Mouse (Mus musculus) left cerebral cortex, postnatal 14 days (tissue): ENCODE measurements at regions not wholly inside any gene's neighbourhood (a gene's known extent, or its start where the extent isn't known, plus 50 kb on each side); places are given as distances from the start of the nearest gene placed in this dataset.

Experiments used
- DNase-seq, 2 experiments: peaks; one replicate each; pipeline ENCODE4 v3.0.0; 2021 to 2022; ENCODE audit warnings: low spot score in 2 of 2, mixed read lengths in 1 of 2
- intact Hi-C: fragments of 180-260 bp; cut with DNase I; formaldehyde crosslinking; loops from one replicate; pipeline ENCODE4 v1.15.1; 2025

DNA sequence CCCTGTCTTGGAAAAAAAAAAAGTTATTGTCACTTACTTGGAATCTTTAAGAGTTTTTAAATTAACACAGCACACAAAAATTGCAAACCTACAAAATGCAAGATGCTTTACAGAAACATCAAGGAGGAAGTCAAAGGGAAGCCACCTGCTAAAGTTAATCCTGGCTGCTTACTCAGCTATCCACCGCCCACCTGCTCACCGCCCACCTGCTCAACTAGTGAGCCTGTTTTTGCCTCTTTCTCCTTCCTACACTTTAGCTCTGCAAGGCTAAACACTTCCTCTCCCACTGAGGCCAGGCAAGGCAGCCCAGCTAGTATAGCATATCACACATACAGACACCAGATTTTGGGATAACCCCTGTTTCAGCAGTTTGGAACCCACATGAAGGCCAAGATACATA is 66.4 kb downstream of the Gm6685 start:
- DNase-seq: peak; percentile 4
- intact Hi-C loops: no loop called here

DNA sequence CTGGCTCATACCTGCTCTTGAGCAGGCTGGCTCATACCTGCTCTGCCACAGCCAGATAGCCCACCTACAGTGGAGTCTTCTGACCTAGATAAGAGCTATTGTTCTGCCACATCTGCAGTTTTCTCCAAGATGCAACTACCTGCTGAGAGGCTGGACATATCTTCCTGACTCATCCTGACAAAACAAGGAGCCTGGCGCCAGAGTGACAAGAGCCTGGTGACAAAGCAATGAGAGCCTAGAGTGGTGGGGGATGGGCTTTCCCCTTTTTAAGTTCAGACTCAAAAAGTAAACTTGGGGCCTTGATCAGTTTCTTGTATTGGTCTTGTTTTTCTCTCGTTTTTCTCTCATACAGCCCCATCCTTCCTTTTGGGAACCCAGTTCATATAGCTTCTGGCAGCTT is 67.1 kb downstream of the Gm6685 start:
- peak in 1 of 2 experiments; percentile 1 for DNase-seq
- intact Hi-C loops: no loop called here
